Mouse (Mus musculus) layer of hippocampus, adult 18-20 months (tissue): ENCODE data around the gene Ifna16. TPM values are rescaled to one million over a fixed set of nuclear protein-coding genes. Genes with fewer than 3 reads are reported as not detected.

Source experiments
- DNase-seq, 2 experiments: peaks; one replicate each; pipeline ENCODE4 v3.0.0; 2022; ENCODE audit warnings: low spot score in 2 of 2
- total RNA-seq, 2 experiments: library from RNA; stranded (reverse); gene quantifications; 2 replicates each; pipeline ENCODE4 v1.2.3; 2021

The Ifna16 gene
- total RNA-seq, 2 experiments from 2014 or later = not detected

DNA sequence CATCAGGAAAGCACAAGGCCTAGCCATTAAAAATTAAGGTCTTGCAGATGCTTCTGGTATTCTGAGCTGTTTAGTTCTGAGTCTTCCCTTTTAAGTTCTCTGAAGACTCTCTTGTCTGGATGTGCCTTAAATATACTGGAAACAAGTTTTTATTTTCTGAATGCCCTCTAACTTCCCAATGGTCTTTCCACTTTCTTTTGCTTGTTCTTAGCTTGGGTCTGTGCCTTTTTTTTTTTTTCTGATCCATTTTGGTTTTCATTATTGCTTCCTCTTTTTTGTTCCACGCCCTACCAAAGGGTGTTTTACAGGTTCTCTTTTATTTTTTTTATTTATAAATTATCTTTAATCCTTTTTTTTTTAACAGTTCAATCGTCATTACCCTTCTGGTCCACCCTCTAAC is 32.4 kb downstream of the Ifna16 start, which contains the start of gene Ifna13:
Gene Ifna13 (minus strand): TSS at position 101 of the 400 bp plus-strand sequence.
- DNase-seq = no peak

DNA sequence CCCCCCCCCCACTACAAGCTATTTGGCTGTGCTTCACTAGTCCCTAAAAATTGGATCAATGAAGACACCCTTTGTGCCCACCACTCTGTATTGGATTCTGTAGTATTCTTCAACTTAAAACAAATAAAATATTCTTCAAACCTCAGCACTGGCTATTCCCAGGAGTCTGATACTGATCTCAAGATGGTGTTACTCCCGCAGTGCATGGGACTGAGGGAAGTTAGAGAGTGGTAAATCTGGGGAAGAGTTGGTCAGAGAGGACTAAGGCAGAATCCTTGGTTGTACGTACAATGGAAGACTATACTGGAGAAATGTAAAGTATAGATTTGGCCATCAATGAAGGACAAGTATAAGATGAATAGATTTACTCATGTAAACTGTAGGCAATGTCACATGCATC is 34.2 kb downstream of the Ifna16 start:
- DNase-seq = no peak

DNA sequence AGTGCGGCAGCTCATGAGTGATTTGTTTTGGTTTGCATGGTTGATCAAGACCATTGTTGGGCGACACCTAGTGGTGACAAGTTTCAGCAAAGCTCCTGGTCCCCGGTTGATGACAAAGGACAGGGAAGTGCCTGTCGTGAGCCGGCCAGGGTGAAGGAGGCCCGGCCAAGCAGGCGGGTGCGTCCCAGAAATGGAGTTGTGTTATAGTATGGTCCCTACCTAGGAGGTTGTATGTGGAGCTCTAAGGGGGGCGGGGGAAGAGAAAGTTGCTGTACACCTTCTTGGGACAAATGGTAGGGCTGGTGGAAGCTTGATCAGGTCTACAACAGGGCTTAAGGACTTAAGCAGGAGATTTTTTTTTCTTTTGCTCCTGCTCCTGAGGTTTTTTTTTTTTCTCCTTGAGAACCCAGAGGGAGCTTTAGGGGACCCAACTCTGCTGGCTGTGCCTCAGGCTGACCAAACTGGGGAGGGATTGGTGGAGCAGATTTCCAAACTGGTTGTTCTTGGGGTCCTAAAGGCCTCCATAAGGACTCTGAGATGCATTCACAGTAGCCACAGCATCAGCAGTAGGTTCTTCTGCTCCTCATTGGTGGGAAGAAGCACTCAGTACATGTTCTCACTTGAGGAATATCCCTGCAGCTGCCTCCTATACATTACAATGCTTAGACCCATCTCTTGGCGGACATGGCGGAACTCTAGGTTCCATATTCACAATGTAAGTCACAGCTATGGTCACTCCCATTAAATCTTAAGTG is 35.5 kb downstream of the Ifna16 start:
- DNase-seq = peak; percentile 81 to 94

DNA sequence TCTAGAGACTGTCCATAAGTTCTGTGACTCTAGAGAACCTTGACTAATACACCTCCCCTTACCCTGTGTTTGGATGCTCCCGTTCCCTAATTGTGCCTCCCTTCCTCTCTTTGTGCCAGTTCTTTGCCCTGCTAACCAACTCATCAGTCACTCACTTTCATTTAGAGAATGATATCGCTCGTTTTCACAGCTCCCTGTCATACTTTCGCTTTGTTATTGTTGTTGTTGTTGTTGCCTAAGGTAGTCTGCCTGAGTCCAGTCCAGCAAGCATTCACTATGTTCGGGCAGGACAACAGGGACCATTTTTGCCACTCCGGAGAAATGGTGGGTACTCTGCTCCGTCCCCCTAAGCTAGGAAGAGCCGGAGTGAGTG is 36.0 kb downstream of the Ifna16 start:
- no peak for DNase-seq

DNA sequence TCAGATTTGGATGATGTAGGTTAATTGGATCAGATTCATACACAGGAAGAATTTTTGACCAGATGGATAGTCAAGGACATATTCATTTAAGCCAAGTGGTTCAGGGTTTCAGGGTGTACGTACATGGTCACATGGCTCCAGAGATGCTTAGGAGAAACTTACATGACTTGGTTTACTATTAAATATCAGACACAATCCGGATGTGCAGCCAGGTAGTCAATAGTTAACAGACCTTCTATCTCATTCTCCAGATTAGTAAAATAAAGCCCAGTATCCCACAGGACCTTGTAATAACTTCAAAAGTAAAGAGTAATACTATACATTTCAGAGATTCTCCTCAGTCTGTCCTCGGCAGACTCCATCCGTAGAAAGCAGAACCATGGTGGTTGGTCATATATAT is 42.4 kb downstream of the Ifna16 start, which contains the start of gene C87499:
Gene C87499 (minus strand): TSS at position 101 of the 400 bp plus-strand sequence.
- DNase-seq = no peak

Other genes with a start within 250 kb of the Ifna16 start
- 1 to 10 TPM in 1 of 2 experiments, under 1 TPM in 1; 0.66 to 1.1 TPM for gene Hacd4, start 238.0 kb downstream of the Ifna16 start, total RNA-seq
- not detected for gene Ifnb1, start 154.2 kb downstream of the Ifna16 start, total RNA-seq
- not detected for gene Ifna15, start 118.7 kb downstream of the Ifna16 start, total RNA-seq
- not detected for gene Ifna14, start 105.1 kb downstream of the Ifna16 start, total RNA-seq
- not detected for gene Ifna9, start 84.5 kb downstream of the Ifna16 start, total RNA-seq
- not detected for gene Ifna12, start 73.5 kb downstream of the Ifna16 start, total RNA-seq
- not detected for gene C87499, start 42.5 kb downstream of the Ifna16 start, total RNA-seq
- not detected for gene Ifna13, start 32.5 kb downstream of the Ifna16 start, total RNA-seq
- not detected for gene Ifna2, start 7.0 kb upstream of the Ifna16 start, total RNA-seq
- gene Ifnab, start 14.4 kb upstream of the Ifna16 start, total RNA-seq = not detected
- gene Gm26566, start 44.9 kb upstream of the Ifna16 start, total RNA-seq = 1 to 10 TPM; 1.1 to 1.6 TPM
- gene Klhl9, start 45.5 kb upstream of the Ifna16 start, total RNA-seq = 100 to 1,000 TPM; 103 to 111 TPM
- not detected for gene Gm13271, start 77.9 kb upstream of the Ifna16 start, total RNA-seq
- not detected for gene Gm13283, start 83.2 kb upstream of the Ifna16 start, total RNA-seq
- not detected for gene Gm13290, start 96.9 kb upstream of the Ifna16 start, total RNA-seq
- gene Gm13289, start 100.0 kb upstream of the Ifna16 start, total RNA-seq = not detected
- gene Gm13272, start 102.9 kb upstream of the Ifna16 start, total RNA-seq = not detected
- gene Ifnz, start 105.2 kb upstream of the Ifna16 start, total RNA-seq = not detected
- gene Gm13276, start 108.8 kb upstream of the Ifna16 start, total RNA-seq = not detected
- gene Gm13277, start 111.7 kb upstream of the Ifna16 start, total RNA-seq = not detected
- gene Gm13278, start 114.6 kb upstream of the Ifna16 start, total RNA-seq = not detected
- not detected for gene Gm13275, start 117.6 kb upstream of the Ifna16 start, total RNA-seq
- gene Gm13279, start 120.5 kb upstream of the Ifna16 start, total RNA-seq = not detected
- not detected for gene Gm13285, start 122.7 kb upstream of the Ifna16 start, total RNA-seq
- not detected for gene Gm13287, start 126.3 kb upstream of the Ifna16 start, total RNA-seq
- gene Gm13288, start 128.6 kb upstream of the Ifna16 start, total RNA-seq = not detected
- gene Ifna7, start 139.3 kb upstream of the Ifna16 start, total RNA-seq = not detected
- gene Ifna11, start 143.0 kb upstream of the Ifna16 start, total RNA-seq = not detected
- not detected for gene Ifna6, start 150.5 kb upstream of the Ifna16 start, total RNA-seq
- not detected for gene Ifna5, start 158.6 kb upstream of the Ifna16 start, total RNA-seq
- gene Ifna4, start 164.9 kb upstream of the Ifna16 start, total RNA-seq = not detected
- not detected for gene Ifna1, start 173.2 kb upstream of the Ifna16 start, total RNA-seq
- gene Ifne, start 203.3 kb upstream of the Ifna16 start, total RNA-seq = not detected